Mouse (Mus musculus) kidney, embryonic 15.5 days (tissue): Measurements from ENCODE around the gene Dis3l2. TPM values are rescaled to one million over a fixed set of nuclear protein-coding genes. Genes with fewer than 3 reads are reported as not detected.

Experiments
- ATAC-seq: fragments of 200-750 bp; cut with Nextera tagmentation; replicated peaks from 2 replicates; pipeline ENCODE4 v1.8.0; 2017; ENCODE audit warnings: moderate TSS enrichment; ENCODE audit not compliant: low FRiP score
- H3K27ac ChIP-seq: fragments of 300-500 bp; sonication (generic); 2 replicates; pipeline ENCODE4 v1.5.1; 2015; ENCODE audit warnings: mild to moderate bottlenecking, inconsistent platforms
- H3K27me3 ChIP-seq: fragments of 300-500 bp; sonication (generic); 2 replicates; pipeline ENCODE4 v1.6.1; 2015; ENCODE audit warnings: inconsistent platforms
- H3K36me3 ChIP-seq: fragments of 300-500 bp; sonication (generic); 2 replicates; pipeline ENCODE4 v1.6.1; 2015; ENCODE audit warnings: inconsistent platforms
- H3K4me1 ChIP-seq: fragments of 300-500 bp; sonication (generic); 2 replicates; pipeline ENCODE4 v1.6.1; 2015; ENCODE audit warnings: inconsistent platforms
- H3K4me2 ChIP-seq: fragments of 300-500 bp; sonication (generic); 2 replicates; pipeline ENCODE4 v1.6.1; 2015; ENCODE audit warnings: moderate library complexity, mild to moderate bottlenecking, inconsistent platforms
- H3K4me3 ChIP-seq: fragments of 300-500 bp; sonication (generic); replicated peaks from 2 replicates; pipeline ENCODE4 v1.5.1; 2015; ENCODE audit warnings: mild to moderate bottlenecking, inconsistent platforms
- H3K9ac ChIP-seq: fragments of 300-500 bp; sonication (generic); 2 replicates; pipeline ENCODE4 v1.6.1; 2015; ENCODE audit warnings: mild to moderate bottlenecking, inconsistent platforms
- H3K9me3 ChIP-seq: fragments of 300-500 bp; sonication (generic); replicated peaks from 2 replicates; pipeline ENCODE4 v1.6.1; 2016; ENCODE audit warnings: inconsistent platforms
- WGBS: fragments of 180-500 bp; shearing (Covaris S2); methylation state at CpG from one replicate; pipeline ENCODE4 v1.1.7; 2015; ENCODE audit warnings: mixed read lengths; 5-methylcytosine and 5-hydroxymethylcytosine counted together
- polyA plus RNA-seq: library from polyadenylated mRNA; unstranded; fragments of >200 nt; fragmentation: Nextera tagmentation; extraction: Ambion mirVana; gene quantifications from 2 replicates; pipeline ENCODE4 v1.2.1, GENCODE M21; 2015

Dis3l2 gene
- polyA plus RNA-seq, 1 experiment from 2014 or later: 30.5 TPM

GRCm38 (mm10) chr1:87002545-87003168 lies 299.0 kb downstream of the Dis3l2 start:
- H3K4me2 ChIP-seq: no peak overlapping the region
- ATAC-seq: no peak
- 30% methylated on average over 9 of the region's 9 CpGs for WGBS

GRCm38 (mm10) chr1:87003169-87003552 lies 299.6 kb downstream of the Dis3l2 start:
- H3K4me1 ChIP-seq: peaks cover 11% of the 10 kb centered on the region
- no peak overlapping the region for H3K4me2 ChIP-seq
- 44% methylated on average over 2 of the region's 2 CpGs for WGBS
- H3K36me3 ChIP-seq: no peaks in the 10 kb centered on the region
- H3K27me3 ChIP-seq: no peaks in the 10 kb centered on the region
- H3K9me3 ChIP-seq: no peaks in the 10 kb centered on the region
- no peak for ATAC-seq
- no peak overlapping the region for H3K27ac ChIP-seq
- no peak overlapping the region for H3K4me3 ChIP-seq
- no peak overlapping the region for H3K9ac ChIP-seq

More at GRCm38 (mm10) chr1:87002545-87003168, 299.0 kb downstream of the Dis3l2 start:
- Histone ChIP-seq H3K27ac (no peak overlapping the region), H3K9ac (no peak overlapping the region), H3K27me3 (no peaks in the 10 kb centered on the region), H3K4me3 (no peak overlapping the region), H3K36me3 (no peaks in the 10 kb centered on the region), H3K4me1 (peaks cover 11% of the 10 kb centered on the region), H3K9me3 (no peaks in the 10 kb centered on the region)

GRCm38 (mm10) chr1:87006425-87006824 lies 302.8 kb downstream of the Dis3l2 start:
- Histone ChIP-seq H3K36me3 (no peaks in the 10 kb centered on the region), H3K27me3 (no peaks in the 10 kb centered on the region), H3K4me1 (peaks cover 8% of the 10 kb centered on the region), H3K4me2 (no peak overlapping the region), H3K4me3 (no peak overlapping the region), H3K9ac (no peak overlapping the region), H3K27ac (no peak overlapping the region), H3K9me3 (no peaks in the 10 kb centered on the region)
- WGBS: 72% methylated on average over 1 of the region's 1 CpGs
- ATAC-seq: no peak

- peaks cover 8% of the 10 kb centered on the region for H3K4me1 ChIP-seq
- H3K27ac ChIP-seq: no peak overlapping the region
- ATAC-seq: no peak
- H3K9me3 ChIP-seq: no peaks in the 10 kb centered on the region
- no peak overlapping the region for H3K9ac ChIP-seq
- H3K36me3 ChIP-seq: no peaks in the 10 kb centered on the region
- no peaks in the 10 kb centered on the region for H3K27me3 ChIP-seq
- no peak overlapping the region for H3K4me2 ChIP-seq
- no peak overlapping the region for H3K4me3 ChIP-seq
- WGBS: 50% methylated on average over 1 of the region's 1 CpGs
Measured at GRCm38 (mm10) chr1:87008211-87008610, 304.6 kb downstream of the Dis3l2 start.

- Histone ChIP-seq H3K4me2 (no peak overlapping the region), H3K9ac (no peak overlapping the region), H3K4me3 (no peak overlapping the region), H3K9me3 (no peaks in the 10 kb centered on the region), H3K27ac (no peak overlapping the region), H3K36me3 (no peaks in the 10 kb centered on the region), H3K4me1 (0 out of 2 replicates have a peak, but pooled peaks cover 4% of the 10 kb centered on the region), H3K27me3 (no peaks in the 10 kb centered on the region)
- no peak for ATAC-seq
- 88% methylated on average over 3 of the region's 3 CpGs for WGBS
Measured at GRCm38 (mm10) chr1:87009156-87009555, 305.5 kb downstream of the Dis3l2 start.

GRCm38 (mm10) chr1:87010629-87011330 lies 307.2 kb downstream of the Dis3l2 start:
- 0 out of 2 replicates have a peak, but pooled peaks cover 4% of the 10 kb centered on the region for H3K4me1 ChIP-seq
- WGBS: 78% methylated on average over 12 of the region's 12 CpGs
- H3K27me3 ChIP-seq: no peaks in the 10 kb centered on the region
- no peaks in the 10 kb centered on the region for H3K36me3 ChIP-seq
- no peak overlapping the region for H3K4me3 ChIP-seq
- H3K9ac ChIP-seq: no peak overlapping the region
- no peak for ATAC-seq
- no peaks in the 10 kb centered on the region for H3K9me3 ChIP-seq
- no peak overlapping the region for H3K4me2 ChIP-seq
- H3K27ac ChIP-seq: no peak overlapping the region

GRCm38 (mm10) chr1:87011718-87012117 lies 308.1 kb downstream of the Dis3l2 start:
- no peak overlapping the region for H3K4me2 ChIP-seq
- no peak overlapping the region for H3K9ac ChIP-seq
- H3K27me3 ChIP-seq: no peaks in the 10 kb centered on the region
- 0 out of 2 replicates have a peak, but pooled peaks cover 4% of the 10 kb centered on the region for H3K4me1 ChIP-seq
- no peak overlapping the region for H3K27ac ChIP-seq
- no peak for ATAC-seq
- H3K36me3 ChIP-seq: no peaks in the 10 kb centered on the region
- WGBS: 47% methylated on average over 3 of the region's 3 CpGs
- no peaks in the 10 kb centered on the region for H3K9me3 ChIP-seq
- no peak overlapping the region for H3K4me3 ChIP-seq

GRCm38 (mm10) chr1:87012606-87013005 lies 309.0 kb downstream of the Dis3l2 start:
- no peak for ATAC-seq
- no peak overlapping the region for H3K4me3 ChIP-seq
- 0 out of 2 replicates have a peak, but pooled peaks cover 4% of the 10 kb centered on the region for H3K4me1 ChIP-seq
- H3K27me3 ChIP-seq: no peaks in the 10 kb centered on the region
- no peaks in the 10 kb centered on the region for H3K36me3 ChIP-seq
- no peak overlapping the region for H3K27ac ChIP-seq
- 89% methylated on average over 2 of the region's 2 CpGs for WGBS
- no peak overlapping the region for H3K4me2 ChIP-seq
- H3K9ac ChIP-seq: no peak overlapping the region
- H3K9me3 ChIP-seq: no peaks in the 10 kb centered on the region

GRCm38 (mm10) chr1:87020714-87021113 lies 317.1 kb downstream of the Dis3l2 start:
- Histone ChIP-seq H3K4me3 (no peak overlapping the region), H3K9me3 (no peaks in the 10 kb centered on the region), H3K4me2 (no peak overlapping the region), H3K27me3 (no peaks in the 10 kb centered on the region), H3K27ac (no peak overlapping the region), H3K4me1 (no peaks in the 10 kb centered on the region), H3K9ac (no peak overlapping the region), H3K36me3 (peaks cover 11% of the 10 kb centered on the region)
- WGBS: 85% methylated on average over 5 of the region's 5 CpGs
- no peak for ATAC-seq

- 91% methylated on average over 3 of the region's 3 CpGs for WGBS
- Histone ChIP-seq H3K9me3 (no peaks in the 10 kb centered on the region), H3K27me3 (no peaks in the 10 kb centered on the region), H3K36me3 (peaks cover 11% of the 10 kb centered on the region), H3K27ac (no peak overlapping the region), H3K4me1 (no peaks in the 10 kb centered on the region), H3K4me3 (no peak overlapping the region), H3K4me2 (no peak overlapping the region), H3K9ac (no peak overlapping the region)
- ATAC-seq: no peak
Measured at GRCm38 (mm10) chr1:87021584-87021983, 318.0 kb downstream of the Dis3l2 start.

GRCm38 (mm10) chr1:87023291-87024170 lies 319.9 kb downstream of the Dis3l2 start:
- Histone ChIP-seq H3K27me3 (no peaks in the 10 kb centered on the region), H3K4me3 (no peak overlapping the region), H3K4me2 (no peak overlapping the region), H3K36me3 (peaks cover 11% of the 10 kb centered on the region), H3K4me1 (no peaks in the 10 kb centered on the region), H3K9me3 (no peaks in the 10 kb centered on the region), H3K27ac (no peak overlapping the region), H3K9ac (no peak overlapping the region)
- ATAC-seq: no peak
- 87% methylated on average over 6 of the region's 6 CpGs for WGBS

- H3K9ac ChIP-seq: no peak overlapping the region
- no peak overlapping the region for H3K4me3 ChIP-seq
- no peaks in the 10 kb centered on the region for H3K9me3 ChIP-seq
- no peak for ATAC-seq
- 89% methylated on average over 1 of the region's 1 CpGs for WGBS
- peaks cover 11% of the 10 kb centered on the region for H3K36me3 ChIP-seq
- H3K27me3 ChIP-seq: no peaks in the 10 kb centered on the region
- no peak overlapping the region for H3K4me2 ChIP-seq
- H3K4me1 ChIP-seq: no peaks in the 10 kb centered on the region
- no peak overlapping the region for H3K27ac ChIP-seq
Measured at GRCm38 (mm10) chr1:87025021-87025420, 321.4 kb downstream of the Dis3l2 start.
